Mouse (Mus musculus): Measurements from ENCODE around the gene Nucb1. TPM values are rescaled to one million over a fixed set of nuclear protein-coding genes. Genes with fewer than 3 reads are reported as not detected.
"Not testable (repeated sequence)": the region's sequence is repeated elsewhere in the genome, so short reads cannot be mapped to it uniquely, and the experiment has no call there.

Gene Nucb1
- 100 to 1,000 TPM; 126 to 129 TPM for total RNA-seq (2021)

DNA sequence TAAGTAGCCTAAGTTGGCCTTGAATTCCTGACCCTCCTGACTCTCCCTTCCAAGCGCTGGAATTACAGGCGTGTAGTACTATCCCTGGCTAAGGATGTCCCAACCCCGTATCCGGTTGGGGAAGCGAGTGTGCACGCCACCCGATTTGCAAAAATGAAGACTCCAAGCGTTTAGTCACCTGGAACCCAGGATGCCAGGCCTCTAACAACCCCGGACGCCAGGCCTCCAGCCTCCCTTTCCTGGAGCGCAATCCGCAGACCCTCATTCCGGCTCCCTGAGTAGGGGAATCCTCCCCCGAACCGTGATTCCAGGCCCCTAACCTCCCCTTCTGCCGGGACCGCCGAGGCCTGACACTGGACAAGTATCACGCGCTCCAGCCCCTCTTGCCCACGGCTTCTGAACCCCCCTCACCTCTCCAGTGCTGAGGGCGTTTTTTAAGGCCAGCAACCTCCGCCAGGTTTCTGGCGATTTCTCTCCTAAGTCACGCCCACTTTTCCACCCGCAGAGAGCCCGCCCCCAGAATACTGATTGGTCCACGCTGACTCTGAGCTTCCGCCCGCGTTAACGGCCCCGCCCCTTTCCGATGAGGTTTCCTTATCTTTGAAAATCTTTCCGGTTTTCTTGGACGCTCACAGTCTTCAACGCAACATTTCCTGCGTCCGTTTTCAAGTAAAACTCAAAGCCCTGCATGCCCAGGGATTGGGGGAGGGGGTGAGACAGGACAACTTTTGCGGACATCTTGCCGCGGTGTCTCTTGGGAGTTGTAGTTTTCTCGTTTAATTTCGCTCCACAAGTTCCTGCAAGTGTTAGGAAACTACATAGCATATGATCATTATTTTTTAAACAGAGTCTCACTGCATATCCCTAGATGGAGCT is at the start of gene Nucb1:
Gene Nucb1, minus strand, starts transcription at position 495 of the 876 bp plus-strand sequence.
- intact Hi-C loops (cut with DNase I), result no loop called here
- peak; percentile 88 for DNase-seq (ENCODE audit: low spot score)

DNA sequence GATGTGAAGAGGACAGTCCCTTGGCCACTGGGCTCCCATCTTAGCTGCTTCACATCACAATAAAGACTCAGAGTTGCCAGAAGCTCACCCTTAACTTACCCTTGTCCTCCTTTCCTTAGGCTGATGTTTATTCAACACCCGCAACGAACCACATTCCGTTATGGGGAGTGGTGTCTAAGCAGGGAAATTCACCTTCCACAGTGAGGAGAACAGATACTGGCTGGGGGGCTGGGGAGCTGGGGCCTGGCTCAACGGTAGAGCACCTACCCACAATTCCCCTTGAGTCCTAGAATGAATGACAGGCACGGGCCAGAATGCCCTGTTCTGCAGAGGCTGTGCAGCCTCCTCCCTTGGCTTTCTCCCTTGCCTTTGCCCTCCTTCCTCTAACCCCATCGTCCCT is 48.7 kb upstream of the Nucb1 start:
- intact Hi-C loops (cut with DNase I), result no loop called here
- no peak for DNase-seq (ENCODE audit: low spot score)

DNA sequence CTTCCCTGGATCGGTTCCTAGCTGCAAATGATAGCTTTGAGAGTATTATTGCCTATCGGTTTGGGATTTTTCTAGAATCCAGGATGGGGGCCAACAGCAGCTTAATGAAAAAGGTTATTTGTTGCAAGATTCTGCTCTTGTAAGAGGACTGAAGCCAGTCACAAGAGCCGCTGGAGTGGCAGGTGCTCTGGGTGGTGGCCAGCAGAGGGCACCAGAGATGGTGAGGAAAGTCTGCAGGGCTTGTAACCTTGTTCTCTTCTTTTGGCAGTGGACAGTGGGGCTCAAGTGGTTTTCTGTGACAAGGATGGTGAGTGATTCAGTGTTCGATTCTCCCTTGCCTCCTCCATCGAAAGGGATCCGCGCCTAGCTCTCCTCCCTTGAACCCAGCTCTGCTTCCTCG is 45.6 kb upstream of the Nucb1 start:
- peak; percentile 33 for DNase-seq (ENCODE audit: low spot score)
- intact Hi-C loops (cut with DNase I), result loop anchor here (1.0 kb wide), 1 partner anchor 37 kb away; no protein-coding TSS in a partner anchor

- intact Hi-C loops (cut with DNase I), result no loop called here
- no peak for DNase-seq (ENCODE audit: low spot score)
Observed at GRCm38 (mm10) chr7:45554744-45555143, 44.5 kb upstream of the Nucb1 start, which contains the start of gene Hsd17b14. Gene Hsd17b14, plus strand, starts transcription at chr7:45554893.

GRCm38 (mm10) chr7:45553990-45554389 is 43.8 kb upstream of the Nucb1 start:
- no peak for DNase-seq (ENCODE audit: low spot score)
- intact Hi-C loops (cut with DNase I), result no loop called here

DNA sequence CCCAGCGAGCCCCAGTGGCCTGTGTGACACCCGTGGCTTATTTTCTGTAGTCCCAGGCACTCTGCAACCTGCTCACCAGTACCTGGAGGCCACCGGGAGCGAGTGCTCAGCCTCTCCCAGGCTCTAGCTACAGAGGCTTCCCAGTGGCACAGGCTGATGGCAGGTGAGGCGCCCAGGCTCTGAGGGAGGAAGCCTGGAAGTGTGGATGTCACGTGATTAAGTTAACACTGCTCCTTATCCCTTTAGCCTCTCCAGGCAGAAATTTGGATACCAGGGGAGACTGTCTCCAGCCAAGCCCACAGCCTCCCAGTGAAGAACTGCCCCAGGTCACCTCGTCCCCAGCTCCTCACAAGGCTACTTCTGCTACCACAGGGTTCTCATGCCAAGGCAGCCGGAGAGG is 43.3 kb upstream of the Nucb1 start:
- intact Hi-C loops (cut with DNase I), result no loop called here

DNA sequence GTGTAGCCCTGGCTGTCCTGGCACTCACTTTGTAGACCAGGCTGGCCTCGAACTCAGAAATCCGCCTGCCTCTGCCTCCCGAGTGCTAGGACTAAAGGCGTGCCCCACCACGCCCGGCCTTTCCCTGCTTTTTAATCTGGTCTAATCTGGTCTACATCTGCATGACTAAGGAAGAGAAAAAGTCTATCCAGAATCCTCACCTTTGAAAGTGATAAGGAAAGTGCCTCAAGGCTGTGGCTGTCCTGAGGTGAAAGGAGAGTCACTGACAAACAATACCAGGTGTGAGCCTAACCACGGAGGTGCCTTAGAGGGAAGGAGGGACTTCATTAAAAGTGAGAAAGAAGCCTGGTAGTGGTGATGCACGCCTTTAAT is 41.3 kb upstream of the Nucb1 start:
- no peak for DNase-seq (ENCODE audit: low spot score)
- intact Hi-C loops (cut with DNase I), result no loop called here

More for the DNA sequence above, 43.3 kb upstream of the Nucb1 start:
- no peak for DNase-seq (ENCODE audit: low spot score)

- intact Hi-C loops (cut with DNase I), result no loop called here
- DNase-seq (ENCODE audit: low spot score), result no peak
Observed at GRCm38 (mm10) chr7:45550821-45551511, 40.8 kb upstream of the Nucb1 start.

DNA sequence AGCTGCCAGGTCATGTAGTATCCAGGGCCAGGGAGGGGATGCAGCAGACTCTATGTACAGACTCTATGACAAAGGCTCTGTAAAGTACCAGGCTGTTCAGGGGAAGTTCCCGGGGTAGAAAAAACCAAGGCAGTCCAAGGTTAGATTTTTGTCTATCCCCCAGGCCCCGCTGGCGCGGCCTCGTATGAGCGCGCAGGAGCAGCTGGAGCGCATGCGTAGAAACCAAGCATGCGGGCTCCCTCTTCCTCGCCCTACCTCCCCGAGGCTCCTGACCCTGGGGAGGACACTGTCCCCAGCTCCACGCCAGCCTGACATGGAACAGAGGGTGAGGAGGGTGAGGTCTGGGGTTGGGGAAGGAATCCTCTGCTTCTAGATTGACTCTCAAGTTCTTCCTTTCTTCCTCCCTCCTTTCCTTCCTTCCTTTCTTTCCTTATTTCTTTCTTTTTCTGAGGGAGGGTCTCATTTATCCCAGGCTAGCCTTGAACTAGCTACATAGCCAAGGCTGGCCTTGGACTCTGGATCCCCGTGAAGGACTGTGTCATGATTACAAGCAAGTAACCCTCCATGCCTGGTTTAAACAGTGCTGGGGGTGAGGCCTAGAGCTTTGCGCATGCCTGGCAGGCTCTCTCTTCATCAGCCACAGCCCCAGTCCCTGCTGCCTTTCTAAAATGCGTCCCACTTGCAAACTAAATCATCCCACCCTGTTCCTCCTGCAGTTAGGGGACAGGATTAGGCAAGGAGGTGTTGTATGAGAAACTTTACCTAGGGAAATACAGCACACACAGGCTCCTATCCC is 39.6 kb upstream of the Nucb1 start:
- intact Hi-C loops (cut with DNase I), result no loop called here
- DNase-seq (ENCODE audit: low spot score), result no peak

DNA sequence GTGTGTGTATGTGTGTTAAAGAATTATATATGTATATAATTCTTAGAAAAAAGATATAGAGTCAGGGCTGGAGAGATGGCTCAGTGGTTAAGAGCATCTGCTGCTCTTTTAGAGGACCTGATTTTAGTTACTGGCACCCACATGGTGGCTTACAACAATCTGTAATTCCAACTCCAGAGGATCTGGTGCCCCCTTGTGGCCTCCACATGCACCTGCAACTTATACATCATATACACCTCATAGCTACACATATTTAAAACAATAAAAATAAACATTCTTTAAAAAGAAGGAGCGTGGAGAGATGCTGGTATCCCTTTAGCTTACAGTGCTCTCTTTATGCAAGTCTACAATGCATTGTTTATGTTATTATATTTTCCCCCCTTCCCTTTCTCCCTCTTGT is 34.3 kb upstream of the Nucb1 start:
- DNase-seq (ENCODE audit: low spot score), result no peak
- intact Hi-C loops (cut with DNase I), result no loop called here

DNA sequence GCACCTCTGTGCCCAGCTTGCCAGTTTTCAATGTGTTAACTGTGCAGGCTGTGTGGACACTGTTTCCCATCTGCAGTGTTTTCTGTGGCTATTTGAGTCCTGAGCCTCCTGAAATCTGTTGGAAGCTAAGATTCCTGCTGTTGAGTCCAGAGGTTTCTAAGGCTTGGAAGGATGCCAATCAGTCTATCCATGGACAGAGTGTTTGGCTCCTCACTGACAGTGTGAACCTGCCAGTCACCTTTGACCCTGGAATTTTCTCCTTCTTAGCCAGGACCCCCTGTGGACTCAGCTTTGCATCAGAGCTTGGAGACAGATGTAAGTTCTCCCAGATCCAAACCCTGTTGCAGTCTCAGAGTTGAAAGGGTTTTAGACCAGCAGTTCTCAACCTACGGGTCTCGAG is 30.0 kb upstream of the Nucb1 start:
- intact Hi-C loops (cut with DNase I), result no loop called here
- no peak for DNase-seq (ENCODE audit: low spot score)

GRCm38 (mm10) chr7:45539095-45539494 is 28.9 kb upstream of the Nucb1 start:
- no peak for DNase-seq (ENCODE audit: low spot score)
- intact Hi-C loops (cut with DNase I), result no loop called here

DNA sequence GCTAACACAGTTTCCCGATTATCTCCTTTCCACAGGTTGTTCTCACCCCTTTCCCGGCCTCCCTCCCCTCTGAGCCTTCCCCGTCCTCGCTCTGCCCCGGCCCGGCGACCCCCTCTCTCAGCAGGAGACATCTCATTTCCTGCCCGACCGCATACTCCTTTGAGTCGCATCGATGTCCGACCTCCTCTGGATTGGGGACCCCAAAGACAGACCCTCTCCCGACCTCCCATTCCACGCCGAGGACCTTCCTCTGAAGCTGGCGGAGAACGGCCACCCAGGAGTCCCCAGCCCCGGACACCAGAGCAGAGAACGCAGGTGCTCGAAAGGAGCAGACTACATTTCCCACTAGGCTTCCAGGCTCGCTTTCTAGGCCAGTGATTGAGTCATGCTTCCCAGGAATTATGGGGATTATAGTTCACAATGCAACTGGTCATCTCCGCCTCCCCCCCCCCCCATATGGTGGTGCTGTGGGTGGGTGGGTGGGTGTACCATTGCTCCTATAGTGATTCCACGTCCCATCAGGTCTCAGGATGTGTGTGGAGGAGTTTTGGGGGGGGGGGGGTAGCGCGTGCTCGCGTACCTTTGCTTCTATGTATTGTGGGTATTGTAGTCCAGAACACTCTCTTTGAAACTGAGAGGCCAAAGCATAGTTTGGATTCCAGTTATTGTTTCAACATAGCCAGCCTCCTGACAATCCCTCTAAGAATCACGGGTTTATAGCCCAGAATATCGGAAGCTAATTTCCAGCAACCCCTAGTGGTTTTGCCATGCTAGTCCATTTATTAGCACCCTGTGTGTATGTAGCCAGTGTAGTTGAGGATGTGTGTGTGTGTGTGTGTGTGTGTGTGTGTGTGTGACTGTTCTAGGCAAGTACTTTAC is 28.2 kb upstream of the Nucb1 start:
- intact Hi-C loops (cut with DNase I), result no loop called here
- no peak for DNase-seq (ENCODE audit: low spot score)

DNA sequence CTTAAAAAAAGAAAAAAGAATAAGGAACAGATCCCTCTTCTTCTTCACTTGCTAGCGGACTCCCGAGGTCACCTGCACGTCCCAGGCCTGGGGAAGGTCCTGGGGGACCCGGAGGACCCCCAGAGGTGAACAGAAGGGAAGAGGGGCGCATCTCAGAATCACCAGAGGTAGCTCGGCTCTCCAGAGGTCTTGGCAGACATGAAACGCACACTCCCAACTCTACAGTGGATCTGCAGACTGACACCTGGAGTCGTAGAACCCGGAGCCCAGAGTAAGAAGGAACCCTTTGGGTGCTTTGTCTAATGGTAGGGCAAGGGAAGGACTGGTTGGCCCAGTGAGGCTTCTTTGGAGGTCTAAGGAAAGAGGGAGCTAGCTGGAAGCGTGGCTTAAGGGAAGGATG is 27.4 kb upstream of the Nucb1 start:
- intact Hi-C loops (cut with DNase I), result no loop called here
- DNase-seq (ENCODE audit: low spot score), result no peak

GRCm38 (mm10) chr7:45535676-45536075 is 25.5 kb upstream of the Nucb1 start:
- intact Hi-C loops (cut with DNase I), result no loop called here
- DNase-seq (ENCODE audit: low spot score), result no peak

- DNase-seq (ENCODE audit: low spot score), result no peak
- intact Hi-C loops (cut with DNase I), result no loop called here
Observed at GRCm38 (mm10) chr7:45530643-45531042, 20.4 kb upstream of the Nucb1 start.

DNA sequence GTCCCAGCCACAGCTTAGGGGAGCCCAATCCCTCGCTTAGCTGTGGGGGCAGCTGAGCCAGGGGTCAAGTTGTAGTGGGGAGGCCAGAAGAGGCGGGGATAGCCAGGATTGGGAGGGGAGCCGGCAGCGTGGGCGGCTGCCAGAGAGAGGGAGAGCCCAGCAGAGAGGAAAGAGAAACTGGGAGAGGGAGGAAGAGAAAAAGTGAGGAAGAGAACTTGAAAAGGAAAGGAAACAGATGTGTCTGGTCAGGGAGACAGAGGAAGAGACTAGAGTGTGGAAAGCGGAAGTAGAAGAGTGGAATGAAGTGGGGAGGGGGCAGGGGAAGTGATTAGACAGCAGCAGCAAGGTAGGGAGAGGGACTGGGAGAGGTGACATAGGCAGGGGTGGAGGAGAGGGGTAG is 19.3 kb upstream of the Nucb1 start:
- peak; percentile 24 for DNase-seq (ENCODE audit: low spot score)

GRCm38 (mm10) chr7:45527169-45527568 is 17.0 kb upstream of the Nucb1 start:
- intact Hi-C loops (cut with DNase I); DNase-seq (ENCODE audit: low spot score): not testable (repeated sequence)

More for the DNA sequence above, 19.3 kb upstream of the Nucb1 start:
- intact Hi-C loops (cut with DNase I), result no loop called here

DNA sequence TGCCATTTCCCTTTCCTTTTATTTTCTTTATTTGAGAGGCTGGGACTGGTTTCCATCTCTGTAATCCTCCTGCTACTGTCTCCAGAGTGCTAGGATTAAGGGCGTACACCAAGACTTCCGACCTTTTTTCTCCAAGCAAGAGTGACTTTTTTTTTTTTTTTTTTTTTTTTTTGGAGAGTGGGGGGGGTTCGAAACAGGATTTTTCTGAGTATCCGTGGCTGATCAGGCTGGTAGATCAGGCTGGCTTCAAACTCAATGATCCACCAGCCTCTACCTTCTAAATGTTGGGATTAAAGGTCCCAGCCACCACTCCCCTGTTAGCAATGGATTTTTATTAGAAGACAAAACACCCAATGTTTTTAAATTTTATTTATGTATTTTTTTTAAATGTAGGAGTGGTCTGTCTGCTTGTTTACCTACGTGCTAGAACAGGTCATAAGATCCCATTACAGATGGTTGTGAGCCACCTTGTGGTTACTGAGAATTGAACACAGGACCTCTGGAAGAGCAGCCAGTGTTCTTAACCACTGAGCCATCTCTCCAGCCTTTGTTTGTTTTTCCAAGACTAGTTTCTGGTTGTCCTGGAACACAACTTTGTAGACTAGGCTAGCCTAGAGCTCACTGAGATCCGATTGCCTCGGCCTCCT is 16.4 kb upstream of the Nucb1 start:
- intact Hi-C loops (cut with DNase I), result no loop called here
- no peak for DNase-seq (ENCODE audit: low spot score)

All from heart, postnatal 25 days (tissue).